Mouse (Mus musculus) CH12F3 (cell line): ENCODE results near the gene Mpp6.

Experiments used
- in situ Hi-C: fragments of 300-500 bp; cut with MboI; formaldehyde crosslinking; loops from 2 replicates; pipeline ENCODE4 v1.14.3; 2020; ENCODE audit warnings: low sequenced_read_pairs

Gene Mpp6

DNA sequence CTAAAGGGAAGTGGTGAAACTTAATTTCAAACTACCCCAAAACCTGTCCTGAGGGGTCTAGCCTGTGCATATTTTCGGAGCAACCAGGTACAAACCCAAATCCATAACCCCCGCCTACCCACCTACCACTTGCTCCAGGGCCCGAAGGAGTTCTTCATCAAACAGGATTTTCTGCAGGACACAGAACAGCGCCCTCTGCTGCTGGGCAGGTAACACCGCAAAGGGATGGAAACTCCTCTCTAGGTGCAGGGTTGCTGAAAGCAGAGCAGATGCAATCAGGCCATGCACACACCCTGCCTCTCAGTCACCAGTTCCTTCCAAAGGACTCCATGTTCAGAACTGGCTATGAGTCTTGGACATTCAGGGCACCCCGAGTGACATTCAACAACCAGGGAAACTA, 110.8 kb downstream of the Mpp6 start:
- in situ Hi-C loops = loop anchor here (25.0 kb wide), 1 partner anchor 709 kb away; no protein-coding TSS in a partner anchor

DNA sequence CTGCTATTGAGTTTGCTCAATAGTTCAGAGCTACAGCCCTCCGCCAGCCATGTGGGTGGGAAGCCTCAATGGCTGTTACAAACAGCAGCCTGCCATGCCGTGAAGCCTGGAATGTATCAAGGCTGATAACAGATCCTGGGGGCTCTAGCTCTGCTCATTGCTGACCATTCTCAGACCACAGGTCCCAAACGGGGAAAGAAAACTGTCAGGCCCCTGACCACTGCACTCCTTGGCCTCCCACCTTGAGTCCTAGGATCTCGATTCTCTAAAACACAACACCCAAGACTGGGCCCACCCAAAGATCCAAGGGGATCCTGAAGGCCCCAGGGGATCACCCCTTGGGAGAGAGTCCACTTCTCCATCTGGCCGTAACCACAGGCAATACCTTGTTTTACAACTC, 112.3 kb downstream of the Mpp6 start:
- in situ Hi-C loops = loop anchor here (25.0 kb wide), 1 partner anchor 710 kb away; no protein-coding TSS in a partner anchor

DNA sequence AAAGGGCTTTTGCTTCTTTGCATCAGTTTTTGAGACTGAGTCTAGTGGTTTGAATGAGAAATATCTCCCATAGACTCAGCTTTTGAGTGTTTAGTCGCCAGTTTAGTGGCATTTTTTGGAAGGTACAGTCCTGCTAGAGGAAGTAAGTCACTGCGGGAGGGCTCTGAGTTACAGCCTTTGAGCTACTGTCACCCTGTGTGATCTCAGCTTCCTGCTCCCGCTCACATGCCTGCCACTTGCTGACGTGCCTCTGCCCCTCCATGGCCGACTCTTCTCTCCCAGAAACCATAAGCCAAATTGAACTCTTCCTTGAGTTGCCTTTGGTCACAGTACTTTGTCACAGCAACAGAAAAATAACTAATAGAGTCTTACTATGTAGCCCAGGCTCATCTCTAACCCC, 112.9 kb downstream of the Mpp6 start:
- in situ Hi-C loops = loop anchor here (25.0 kb wide), 1 partner anchor 711 kb away; no protein-coding TSS in a partner anchor

DNA sequence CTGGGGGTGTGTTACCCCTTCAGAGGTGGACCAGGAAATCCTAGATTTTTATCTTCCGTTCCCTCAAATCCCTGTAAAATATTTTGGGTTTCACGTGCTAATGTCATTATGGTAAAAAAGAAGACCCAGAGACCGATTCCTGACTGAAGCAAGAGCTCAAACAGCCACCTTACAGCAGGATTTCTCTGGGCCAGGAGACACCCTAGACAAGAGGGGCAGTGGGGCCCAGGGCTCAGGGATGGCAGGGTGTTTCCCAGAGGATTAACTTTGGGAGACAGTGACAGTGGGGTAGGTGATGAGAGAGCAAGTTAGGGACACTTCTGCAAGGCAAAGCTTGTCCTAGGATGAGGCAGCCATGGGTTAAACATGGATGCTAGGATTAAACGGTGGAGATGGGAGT, 113.6 kb downstream of the Mpp6 start:
- in situ Hi-C loops = loop anchor here (25.0 kb wide), 1 partner anchor 711 kb away; no protein-coding TSS in a partner anchor

DNA sequence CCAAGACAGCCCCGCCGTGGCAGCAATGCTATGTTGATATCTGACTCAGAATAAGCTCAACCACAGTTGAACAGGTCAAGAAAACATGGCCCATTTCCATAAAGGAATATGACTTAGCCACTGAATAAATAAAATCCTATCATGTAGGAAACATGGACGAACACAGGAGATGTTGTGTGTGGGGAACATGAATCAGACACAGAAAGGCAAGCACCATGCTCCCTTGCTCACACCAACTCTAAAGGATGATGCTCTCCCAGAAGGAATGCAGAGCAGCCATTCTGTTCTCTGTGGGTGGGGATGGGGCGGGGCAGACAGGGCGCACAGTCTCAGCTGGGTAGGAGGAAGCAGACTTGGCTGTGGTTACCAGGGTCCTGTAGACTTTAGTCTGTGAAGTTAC, 115.2 kb downstream of the Mpp6 start:
- in situ Hi-C loops = no loop called here

DNA sequence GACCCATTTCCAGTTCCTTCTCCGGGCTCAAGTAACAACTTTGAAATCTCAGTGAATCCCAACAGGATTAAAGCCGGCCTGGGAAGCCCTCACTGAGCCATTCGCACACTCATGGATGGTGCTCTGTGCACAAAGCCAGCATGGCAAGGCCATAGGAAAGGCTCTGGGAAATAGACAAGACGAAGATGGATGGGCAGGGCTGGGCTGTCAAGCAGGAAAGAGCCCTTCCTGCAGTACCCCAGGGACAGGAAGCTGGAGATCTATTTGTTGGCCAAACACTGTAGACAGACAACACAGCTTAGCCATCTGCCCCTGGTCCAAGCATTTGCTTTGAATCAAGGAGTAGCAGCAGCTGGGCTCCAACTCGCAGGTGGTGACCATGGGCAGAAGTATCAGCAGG, 118.1 kb downstream of the Mpp6 start:
- in situ Hi-C loops = no loop called here

DNA sequence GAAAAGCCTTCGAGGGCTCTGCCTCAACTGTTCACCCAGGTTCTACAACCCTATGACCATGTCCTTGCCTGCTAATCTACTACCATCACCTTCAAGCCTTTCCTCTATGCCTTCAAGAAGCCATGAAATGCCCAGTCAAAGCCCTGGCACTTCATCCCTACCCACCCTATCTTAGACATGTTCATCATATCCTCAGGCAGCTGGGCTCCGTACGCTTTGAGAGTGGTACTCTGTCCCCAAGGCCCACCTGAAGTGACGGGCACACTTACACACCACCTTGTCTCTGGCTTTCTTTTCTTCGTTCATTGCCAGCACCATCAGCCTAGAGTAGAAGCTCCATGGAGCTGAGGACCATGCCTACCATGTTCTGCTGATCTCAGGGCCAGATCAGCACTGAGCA, 121.2 kb downstream of the Mpp6 start:
- in situ Hi-C loops = no loop called here

DNA sequence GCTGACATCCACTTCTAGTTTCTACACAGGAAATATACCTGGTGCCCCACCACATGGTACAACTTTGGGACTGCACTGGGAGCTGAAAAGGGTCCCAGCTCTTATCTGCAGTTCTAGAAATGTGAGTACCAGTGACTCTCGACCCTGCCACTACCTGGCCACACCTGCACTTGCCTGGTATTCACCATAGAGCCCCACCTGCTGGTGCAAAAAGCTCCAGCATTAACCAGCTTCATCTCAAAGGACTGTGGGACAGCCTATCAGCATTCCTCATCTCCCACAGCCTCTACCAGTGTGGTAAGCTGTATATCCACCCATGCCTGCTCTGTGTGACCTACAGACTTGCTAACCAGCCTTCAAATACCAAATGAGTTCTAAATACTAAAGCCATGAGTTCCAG, 122.9 kb downstream of the Mpp6 start:
- in situ Hi-C loops = no loop called here

DNA sequence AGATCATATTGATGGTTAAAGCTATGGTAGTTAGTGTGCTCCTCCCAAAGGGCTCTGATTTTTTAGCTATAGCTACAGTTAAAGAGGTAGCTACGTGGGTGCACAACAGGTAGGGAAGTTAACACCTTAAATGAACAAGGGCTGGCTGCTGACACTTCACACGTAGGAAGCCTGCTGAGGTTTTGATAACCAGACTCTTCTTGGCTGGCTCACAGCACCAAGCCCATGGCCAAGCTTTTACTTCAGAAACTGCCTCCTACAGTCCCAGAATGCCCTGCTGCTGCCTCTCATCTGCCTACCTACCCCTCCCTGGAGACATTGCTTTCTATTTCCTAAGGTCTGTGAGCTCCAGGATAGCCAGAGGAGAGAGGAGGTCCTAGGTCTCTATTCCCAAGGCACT, 127.9 kb downstream of the Mpp6 start:
- in situ Hi-C loops = no loop called here

DNA sequence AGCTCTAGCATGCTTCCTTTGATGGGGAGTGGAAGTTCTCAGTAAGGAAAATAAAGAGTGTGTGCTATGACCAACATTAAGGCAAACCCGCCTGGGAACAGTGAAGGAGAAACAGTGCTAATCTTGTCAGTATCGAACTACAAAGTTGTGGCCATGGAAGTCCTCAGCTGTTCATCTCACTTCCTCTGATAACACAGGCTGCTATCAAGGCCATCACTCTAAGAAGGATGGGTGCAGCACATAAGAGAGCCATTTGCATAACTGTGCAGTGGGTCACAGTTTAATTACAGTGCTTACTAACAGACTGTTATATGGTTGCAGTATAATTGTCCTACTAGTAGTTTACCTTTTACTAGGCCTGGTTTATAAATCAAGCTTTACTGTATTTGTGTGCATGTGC, 129.9 kb downstream of the Mpp6 start:
- in situ Hi-C loops = no loop called here

DNA sequence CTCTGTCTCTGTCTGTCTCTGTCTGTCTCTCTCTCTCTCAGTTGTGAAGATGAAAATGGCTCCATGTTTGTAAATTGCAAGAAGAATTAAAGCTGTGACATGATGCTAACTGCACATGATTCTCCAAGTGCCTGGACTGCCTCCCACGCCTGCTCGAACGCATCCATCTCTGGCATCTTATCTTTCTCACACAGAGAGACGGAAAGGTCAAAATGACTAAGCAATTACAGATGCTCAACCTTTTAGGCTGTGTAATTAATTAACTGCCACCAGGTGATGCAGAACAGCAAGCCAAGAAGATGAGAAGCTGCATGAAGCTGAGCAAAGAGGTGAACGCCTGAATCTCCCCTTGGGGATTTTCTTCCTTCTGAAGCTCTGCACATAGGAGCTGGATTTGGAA, 130.4 kb downstream of the Mpp6 start:
- in situ Hi-C loops = no loop called here

DNA sequence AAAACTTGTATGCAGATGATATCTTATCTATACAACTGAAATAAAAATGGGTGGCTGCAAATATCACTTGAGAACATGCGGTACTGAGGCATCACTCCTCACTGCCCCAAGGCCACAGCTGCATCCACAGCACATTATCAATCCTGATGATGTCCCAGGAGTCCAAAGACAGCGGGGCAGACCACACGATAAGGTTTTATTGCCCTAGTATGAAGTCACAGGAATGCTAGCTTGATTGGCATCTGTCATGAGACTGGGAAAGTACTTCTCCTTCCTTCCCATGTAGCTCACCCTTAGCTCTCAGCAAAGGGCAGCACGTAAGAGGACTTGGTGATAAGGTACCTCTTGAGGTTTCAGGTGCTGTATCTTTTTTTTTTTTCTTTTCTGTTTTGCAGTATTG, 134.1 kb downstream of the Mpp6 start:
- in situ Hi-C loops = no loop called here

DNA sequence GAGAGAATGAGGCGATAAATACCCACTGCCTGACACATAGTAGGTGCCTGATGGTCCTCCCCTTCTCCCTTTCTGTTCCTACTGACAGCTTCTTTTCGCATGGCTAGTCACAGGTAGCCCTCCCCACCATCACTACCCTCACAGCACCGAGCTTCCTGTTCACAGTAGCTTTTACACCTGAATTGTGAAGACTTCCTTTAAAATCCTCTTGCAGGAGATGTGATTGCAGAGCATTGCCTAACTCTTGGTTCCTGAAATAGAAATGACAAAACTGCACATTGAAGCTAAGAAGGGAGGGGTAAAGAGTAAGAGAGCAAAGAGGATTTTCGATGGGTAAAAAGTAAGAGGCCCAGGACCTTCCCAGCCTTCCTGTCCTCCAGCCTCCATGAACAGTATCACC, 134.9 kb downstream of the Mpp6 start:
- in situ Hi-C loops = no loop called here

DNA sequence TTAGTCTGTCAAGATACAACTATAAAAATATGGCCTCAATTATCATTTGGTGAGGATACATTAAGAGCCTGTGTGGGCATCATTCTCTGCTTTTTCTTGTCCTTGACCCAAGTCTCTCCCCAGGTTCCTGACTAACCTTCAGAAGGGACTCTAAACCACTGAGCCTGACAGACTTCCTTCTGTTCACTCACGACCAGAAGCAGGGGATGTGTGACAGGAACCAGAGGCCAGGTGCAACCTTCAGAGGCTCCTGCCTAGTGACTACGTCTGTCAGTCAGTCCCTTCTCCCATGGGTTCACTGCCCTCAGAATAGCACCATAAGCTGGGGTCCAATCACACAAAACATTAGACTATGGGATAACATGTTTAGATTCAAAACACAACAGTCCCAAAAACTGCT, 137.3 kb downstream of the Mpp6 start:
- in situ Hi-C loops = no loop called here

DNA sequence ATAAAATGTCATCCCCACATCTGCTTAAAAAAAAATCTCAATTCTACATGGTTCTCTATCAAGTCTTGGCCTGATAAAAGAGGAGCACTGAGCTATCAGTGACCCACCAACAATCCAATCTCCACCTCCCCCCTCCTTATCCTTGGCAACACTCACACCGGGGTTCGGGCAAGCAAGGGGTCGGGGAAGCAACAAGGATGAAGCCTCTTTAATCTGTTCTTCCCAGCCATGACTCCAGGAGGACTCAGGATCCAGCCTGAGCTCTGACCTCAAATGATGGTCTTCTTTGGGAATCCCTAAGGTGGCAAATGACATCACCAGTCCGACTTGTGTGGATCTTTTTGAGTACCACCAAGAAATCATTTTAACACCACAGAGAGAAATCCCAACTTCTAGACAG, 137.8 kb downstream of the Mpp6 start:
- in situ Hi-C loops = no loop called here
